Mouse (Mus musculus) heart, postnatal 0 days (tissue): ENCODE measurements around the gene B3glct.

Source experiments
- CTCF ChIP-seq: IDR thresholded peaks from 2 replicates; pipeline ENCODE4 v1.5.1; 2016; ENCODE audit warnings: antibody characterized with exemption, control low read depth, low read depth
- EP300 ChIP-seq: IDR thresholded peaks from 2 replicates; pipeline ENCODE4 v1.6.1; 2016; ENCODE audit warnings: antibody characterized with exemption, low read depth

GRCm38 (mm10) chr5:149713834-149714233 lies 35.8 kb downstream of the B3glct start:
- no peak for TF ChIP-seq CTCF
- TF ChIP-seq EP300 = no peak
